16 mouse cellular contexts compared by ENCODE assay signal in the genomic region with DNA sequence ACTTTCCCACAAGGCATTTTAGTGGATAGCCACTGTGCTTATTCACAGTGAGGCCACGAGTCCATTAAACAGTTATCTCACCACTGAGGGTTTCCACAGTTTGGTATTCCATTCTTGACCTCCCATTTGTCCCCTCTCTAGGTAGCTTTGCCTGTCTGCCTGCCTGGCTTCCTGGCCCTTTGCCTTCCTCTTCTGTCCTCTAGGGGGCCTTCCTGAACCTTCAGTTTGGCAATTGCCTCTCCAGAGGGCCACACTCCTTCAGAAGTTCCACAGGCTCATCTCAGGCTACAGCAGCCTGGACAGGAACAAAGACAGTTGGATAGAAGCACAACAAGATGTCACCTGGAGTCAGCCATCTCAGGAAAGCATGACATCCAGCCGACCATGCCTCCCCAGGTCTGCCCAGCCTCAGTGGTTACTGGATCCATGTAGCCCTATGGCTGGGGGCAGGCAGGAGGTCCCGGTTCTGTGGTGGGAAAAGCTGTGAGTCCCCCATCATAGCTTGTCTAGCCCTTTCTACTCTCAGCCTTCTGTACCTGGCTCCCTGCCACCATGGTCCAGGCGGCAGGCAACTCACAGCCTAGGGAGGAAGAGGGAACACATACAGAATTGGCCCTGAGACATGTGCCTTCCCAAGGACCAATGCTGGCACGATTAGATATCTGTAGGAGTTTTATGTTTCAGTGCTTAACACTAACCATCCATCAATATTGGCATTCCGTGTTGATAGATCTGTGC.
DNase-seq lines count a peak whose midpoint lies in the region; ATAC-seq and TF ChIP-seq lines count a peak whose summit lies in the region.
"Had no signal": no experiment of that assay in that cellular context is flagged by ENCODE, and none has a peak within 500 bp of the region (broad histone marks: within the 10 kb centered on the region; RNA-seq: fewer than 3 reads in every experiment).

No protein-coding gene starts in this region.

- DNase-seq in kidney, postnatal 0 days (ENCODE audit: low spot score) = no peak
- DNase-seq in kidney, postnatal 4 days = no peak
- no peak for DNase-seq in liver, embryonic 13.5 days
- DNase-seq in right cerebral cortex, postnatal 14 days = no peak
- DNase-seq in kidney, adult 18-20 months = no peak
- DNase-seq: adrenal gland, adult 8-10 months; cerebellum, adult 11-12 months; thymus, adult 18-20 months had no signal

- no peak overlapping the region for H3K4me3 ChIP-seq in kidney, postnatal 0 days (replicated peaks; ENCODE audit: low read depth, low read length)
- H3K4me3 ChIP-seq in ES-Bruce4 (ENCODE audit: low read depth, low read length) = no peak overlapping the region
- no peak overlapping the region for H3K4me3 ChIP-seq in bone marrow, adult 2 months (replicated peaks; ENCODE audit: control insufficient read depth, low read depth, low read length)
- no peak overlapping the region for H3K4me3 ChIP-seq in liver, embryonic 13.5 days (replicated peaks)
- H3K4me3 ChIP-seq in hindbrain, embryonic 16.5 days (ENCODE audit: low read length) = no peak overlapping the region
- H3K4me3 ChIP-seq: embryonic facial prominence, embryonic 13.5 days; forebrain, embryonic 10.5 days; heart, adult 2 months; hindbrain, embryonic 10.5 days; megakaryocyte, embryonic 14.5 days had no signal

- no peak for TF ChIP-seq POLR2A in ES-Bruce4 (IDR thresholded peaks at IDR 0.05; ENCODE audit: insufficient read depth, low read length)
- no peak for TF ChIP-seq POLR2A in bone marrow, adult 2 months (IDR thresholded peaks at IDR 0.05; ENCODE audit: borderline replicate concordance, control insufficient read depth, low read depth, low read length)

- H3K27ac ChIP-seq in kidney, postnatal 0 days = no peak overlapping the region
- H3K27ac ChIP-seq in ES-Bruce4 (ENCODE audit: insufficient read depth, low read length) = no peak overlapping the region
- no peak overlapping the region for H3K27ac ChIP-seq in bone marrow, adult 2 months (ENCODE audit: control insufficient read depth, insufficient read depth, low read depth, low read length, poor library complexity)
- peak overlapping the region; percentile 29 for H3K27ac ChIP-seq in liver, embryonic 13.5 days
- H3K27ac ChIP-seq in hindbrain, embryonic 16.5 days (ENCODE audit: low read depth, low read length) = no peak overlapping the region
- H3K27ac ChIP-seq: embryonic facial prominence, embryonic 13.5 days; forebrain, embryonic 10.5 days; heart, adult 2 months; hindbrain, embryonic 10.5 days had no signal

- H3K27me3 ChIP-seq in kidney, postnatal 0 days (ENCODE audit: insufficient read depth, low read length) = no peaks in the 10 kb centered on the region
- H3K27me3 ChIP-seq in ES-Bruce4 (ENCODE audit: control insufficient read depth, insufficient read depth, low read length, poor library complexity, severe bottlenecking) = no peaks in the 10 kb centered on the region
- H3K27me3 ChIP-seq in liver, embryonic 13.5 days = peaks cover 30% of the 10 kb centered on the region
- no peaks in the 10 kb centered on the region for H3K27me3 ChIP-seq in hindbrain, embryonic 16.5 days (replicated peaks; ENCODE audit: control insufficient read depth, insufficient read depth, low read length)

- no peaks in the 10 kb centered on the region for H3K4me1 ChIP-seq in kidney, postnatal 0 days (replicated peaks; ENCODE audit: insufficient read depth, low read length)
- H3K4me1 ChIP-seq in ES-Bruce4 (ENCODE audit: control insufficient read depth, insufficient read depth, low read length) = no peaks in the 10 kb centered on the region
- peaks cover 4% of the 10 kb centered on the region for H3K4me1 ChIP-seq in bone marrow, adult 2 months (ENCODE audit: control insufficient read depth, insufficient read depth, low read length)
- peaks cover 20% of the 10 kb centered on the region for H3K4me1 ChIP-seq in liver, embryonic 13.5 days (replicated peaks)
- no peaks in the 10 kb centered on the region for H3K4me1 ChIP-seq in hindbrain, embryonic 16.5 days (ENCODE audit: control insufficient read depth, insufficient read depth, low read depth, low read length)

- H3K36me3 ChIP-seq in kidney, postnatal 0 days (ENCODE audit: insufficient read depth, low read length) = no peaks in the 10 kb centered on the region
- H3K36me3 ChIP-seq in ES-Bruce4 (ENCODE audit: control insufficient read depth, insufficient read depth, low read length, poor library complexity, severe bottlenecking) = no peaks in the 10 kb centered on the region
- no peaks in the 10 kb centered on the region for H3K36me3 ChIP-seq in liver, embryonic 13.5 days
- no peaks in the 10 kb centered on the region for H3K36me3 ChIP-seq in hindbrain, embryonic 16.5 days (ENCODE audit: control insufficient read depth, insufficient read depth, low read length)
- H3K36me3 ChIP-seq: embryonic facial prominence, embryonic 13.5 days; forebrain, embryonic 10.5 days; hindbrain, embryonic 10.5 days had no signal

- no peak for ATAC-seq in kidney, postnatal 0 days (replicated peaks; ENCODE audit: low FRiP score, low read depth)
- ATAC-seq in liver, embryonic 13.5 days (ENCODE audit: low read depth) = no peak
- no peak for ATAC-seq in hindbrain, embryonic 16.5 days

- H3K4me2 ChIP-seq in kidney, postnatal 0 days (ENCODE audit: low read length) = no peak overlapping the region
- H3K4me2 ChIP-seq in liver, embryonic 13.5 days = no peak overlapping the region
- H3K4me2 ChIP-seq in hindbrain, embryonic 16.5 days (ENCODE audit: low read length) = no peak overlapping the region
- H3K4me2 ChIP-seq: embryonic facial prominence, embryonic 13.5 days had no signal

- TF ChIP-seq CTCF in kidney, postnatal 0 days (IDR thresholded peaks at IDR 0.05; ENCODE audit: low read depth) = peak; percentile 6; the same call in 1 of the 2 replicates
- TF ChIP-seq CTCF in ES-Bruce4 (IDR thresholded peaks at IDR 0.05; ENCODE audit: low read depth, low read length) = peak; percentile 34
- peak; percentile 15; the same call in 1 of the 2 replicates for TF ChIP-seq CTCF in bone marrow, adult 2 months (IDR thresholded peaks at IDR 0.05; ENCODE audit: control insufficient read depth, insufficient read depth, low read length)

- no peak for TF ChIP-seq EP300 in ES-Bruce4 (IDR thresholded peaks at IDR 0.05; ENCODE audit: insufficient read depth, low read depth, low read length)

- H3K9ac ChIP-seq in kidney, postnatal 0 days (ENCODE audit: low read depth, low read length) = no peak overlapping the region
- no peak overlapping the region for H3K9ac ChIP-seq in ES-Bruce4 (ENCODE audit: low read depth, poor library complexity, severe bottlenecking)
- peak overlapping the region; percentile 18; the same call in 1 of the 2 replicates for H3K9ac ChIP-seq in liver, embryonic 13.5 days
- no peak overlapping the region for H3K9ac ChIP-seq in hindbrain, embryonic 16.5 days (ENCODE audit: low read depth, low read length)
- H3K9ac ChIP-seq: embryonic facial prominence, embryonic 13.5 days had no signal

- 69% methylated on average over 6 of the region's 6 CpGs for WGBS in kidney, postnatal 0 days
- WGBS in bone marrow, adult 2 months = 72% methylated on average over 6 of the region's 6 CpGs
- WGBS in liver, embryonic 13.5 days (ENCODE audit: insufficient replicate concordance) = 62% methylated on average over 6 of the region's 6 CpGs
- WGBS in hindbrain, embryonic 16.5 days = 66% methylated on average over 6 of the region's 6 CpGs

- H3K9me3 ChIP-seq in kidney, postnatal 0 days (replicated peaks; ENCODE audit: low read length) = no peaks in the 10 kb centered on the region
- no peaks in the 10 kb centered on the region for H3K9me3 ChIP-seq in ES-Bruce4 (replicated peaks; ENCODE audit: control insufficient read depth, insufficient read depth, low read length, poor library complexity, severe bottlenecking)
- H3K9me3 ChIP-seq in liver, embryonic 13.5 days (replicated peaks) = no peaks in the 10 kb centered on the region
- H3K9me3 ChIP-seq in hindbrain, embryonic 16.5 days (ENCODE audit: control insufficient read depth, low read length) = no peaks in the 10 kb centered on the region
- H3K9me3 ChIP-seq: embryonic facial prominence, embryonic 13.5 days; forebrain, embryonic 10.5 days; hindbrain, embryonic 10.5 days; megakaryocyte, embryonic 14.5 days had no signal
